Mouse (Mus musculus): ENCODE results near the gene March10.

DNA sequence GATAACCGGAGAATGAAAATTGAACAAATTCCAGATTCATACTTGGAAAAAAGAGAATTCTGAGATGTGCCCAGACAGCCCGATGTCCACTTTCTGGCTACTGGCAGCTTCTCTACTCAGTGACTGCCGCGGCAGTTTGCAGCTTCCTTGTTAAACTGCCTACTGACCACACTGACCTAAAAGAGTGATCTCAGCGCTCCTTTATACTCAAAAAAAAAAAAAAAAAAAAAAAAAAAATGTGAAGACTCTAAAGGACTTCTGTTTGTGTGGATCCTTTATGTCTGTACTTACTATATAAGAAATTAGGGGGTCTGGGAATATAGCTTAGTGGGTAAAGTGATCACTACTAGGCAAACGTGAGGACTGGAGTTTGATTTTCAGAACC is 17.8 kb upstream of the March10 start:
- TF ChIP-seq CTCF (IDR thresholded peaks at IDR 0.05; ENCODE audit: low read depth, low read length) (no peak), POLR2A (IDR thresholded peaks at IDR 0.05; ENCODE audit: extremely low read depth, insufficient read depth, low read length) (no peak)

All from liver, adult 2 months (tissue).